Mouse (Mus musculus) liver, postnatal 0 days (tissue): ENCODE results near the gene Ap1m2.

Experiments
- CTCF ChIP-seq: sonication (generic); IDR thresholded peaks from 2 replicates; pipeline ENCODE4 v1.5.1; 2016; ENCODE audit warnings: antibody characterized with exemption, low read depth
- EP300 ChIP-seq: IDR thresholded peaks from 2 replicates; pipeline ENCODE4 v1.6.1; 2016; ENCODE audit warnings: antibody characterized with exemption, low read depth, mild to moderate bottlenecking

- TF ChIP-seq CTCF = no peak
- TF ChIP-seq EP300 = 0 out of 2 replicates have a peak, but pooled peaks have one; percentile 15
Observed at GRCm38 (mm10) chr9:21274336-21274735, 37.8 kb downstream of the Ap1m2 start.
